Mouse (Mus musculus) liver, embryonic 14.5 days (tissue): Measurements from ENCODE around the gene Stk26.

ENCODE experiments used
- CTCF ChIP-seq: IDR thresholded peaks from 2 replicates; pipeline ENCODE4 v1.5.1; 2016; ENCODE audit warnings: antibody characterized with exemption, low read depth, control low read depth
- EP300 ChIP-seq: IDR thresholded peaks from 2 replicates; pipeline ENCODE4 v1.6.1; 2016; ENCODE audit warnings: antibody characterized with exemption, low read depth

DNA sequence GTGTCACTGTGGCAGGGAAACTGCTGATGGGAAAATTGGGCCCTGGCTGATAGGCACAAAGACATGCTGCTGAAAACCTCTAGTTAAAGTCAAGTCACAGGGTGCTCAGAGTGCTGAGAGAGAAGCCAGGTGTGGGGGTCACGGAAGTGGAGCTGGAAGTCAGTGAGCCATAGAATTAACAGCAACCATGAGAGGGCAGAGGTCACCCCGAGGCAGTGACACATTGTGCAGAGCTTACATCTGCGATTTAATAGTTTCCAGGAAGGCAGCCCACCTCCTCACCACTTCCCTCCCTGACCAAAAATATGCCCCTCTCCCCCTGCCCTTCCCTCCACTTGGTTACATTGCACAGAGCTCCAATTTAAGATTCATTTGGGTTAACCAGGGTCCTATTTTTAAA is 76.5 kb downstream of the Stk26 start:
- TF ChIP-seq CTCF (no peak), EP300 (no peak)
